Mouse (Mus musculus) embryonic facial prominence, embryonic 11.5 days (tissue): ENCODE measurements at regions not wholly inside any gene's neighbourhood (a gene's known extent, or its start where the extent isn't known, plus 50 kb on each side); places are given as distances from the start of the nearest gene placed in this dataset.

Source experiments
- ATAC-seq: fragments of 200-750 bp; cut with Nextera tagmentation; replicated peaks from 2 replicates; pipeline ENCODE4 v1.8.0; 2017; ENCODE audit warnings: low read depth; ENCODE audit not compliant: insufficient number of reproducible peaks, low FRiP score, low TSS enrichment
- DNase-seq: peaks from one replicate; pipeline ENCODE4 v3.0.0-alpha.2; 2015; ENCODE audit warnings: low spot score
- H3K27ac ChIP-seq: fragments of 300-500 bp; sonication (generic); replicated peaks from 2 replicates; pipeline ENCODE4 v1.5.1; 2014; ENCODE audit warnings: mild to moderate bottlenecking, low read depth, low read length, control low read depth
- H3K27me3 ChIP-seq: fragments of 300-500 bp; sonication (generic); 2 replicates; pipeline ENCODE4 v1.6.1; 2014; ENCODE audit warnings: mild to moderate bottlenecking, low read length, moderate library complexity, mixed read lengths; ENCODE audit not compliant: control insufficient read depth, insufficient read depth
- H3K36me3 ChIP-seq: fragments of 300-500 bp; sonication (generic); replicated peaks from 2 replicates; pipeline ENCODE4 v1.6.1; 2014; ENCODE audit warnings: low read depth, mild to moderate bottlenecking, low read length, moderate library complexity, mixed read lengths; ENCODE audit not compliant: control insufficient read depth, insufficient read depth
- H3K4me1 ChIP-seq: fragments of 300-500 bp; sonication (generic); 2 replicates; pipeline ENCODE4 v1.6.1; 2014; ENCODE audit warnings: low read length, mixed read lengths; ENCODE audit not compliant: control insufficient read depth, insufficient read depth
- H3K4me2 ChIP-seq: fragments of 300-500 bp; sonication (generic); 2 replicates; pipeline ENCODE4 v1.6.1; 2014; ENCODE audit warnings: low read depth, mild to moderate bottlenecking, control low read depth, low read length, moderate library complexity
- H3K4me3 ChIP-seq: fragments of 300-500 bp; sonication (generic); 2 replicates; pipeline ENCODE4 v1.5.1; 2014; ENCODE audit warnings: low read depth, low read length, control low read depth
- H3K9ac ChIP-seq: fragments of 300-500 bp; sonication (generic); replicated peaks from 2 replicates; pipeline ENCODE4 v1.6.1; 2014; ENCODE audit warnings: mild to moderate bottlenecking, control low read depth, low read length
- H3K9me3 ChIP-seq: fragments of 300-500 bp; sonication (generic); replicated peaks from 2 replicates; pipeline ENCODE4 v1.6.1; 2016; ENCODE audit warnings: mild to moderate bottlenecking, low read length, inconsistent platforms, mixed read lengths; ENCODE audit not compliant: control insufficient read depth
- WGBS: fragments of 180-500 bp; shearing (Covaris S2); extraction: QIAGEN DNeasy Blood & Tissue Kit; methylation state at CpG from one replicate; pipeline ENCODE4 v1.1.7; 2014; 5-methylcytosine and 5-hydroxymethylcytosine counted together

GRCm38 (mm10) chr4:142460468-142461086 is 221.4 kb upstream of the Kazn start:
- no peak overlapping the region for H3K4me2 ChIP-seq
- no peak overlapping the region for H3K27ac ChIP-seq
- WGBS = 86% methylated on average over 13 of the region's 13 CpGs
- peak; percentile 73; the same call in 1 of the 2 replicates for ATAC-seq
- no peaks in the 10 kb centered on the region for H3K9me3 ChIP-seq
- DNase-seq = no peak
- no peaks in the 10 kb centered on the region for H3K27me3 ChIP-seq
- H3K36me3 ChIP-seq = no peaks in the 10 kb centered on the region
- no peak overlapping the region for H3K9ac ChIP-seq
- no peak overlapping the region for H3K4me3 ChIP-seq
- H3K4me1 ChIP-seq = no peaks in the 10 kb centered on the region

GRCm38 (mm10) chr4:142452614-142453013 is 213.4 kb upstream of the Kazn start:
- ATAC-seq (no peak; the same call in 1 of the 2 replicates), DNase-seq (no peak)
- H3K9ac ChIP-seq = no peak overlapping the region
- no peaks in the 10 kb centered on the region for H3K27me3 ChIP-seq
- WGBS = 19% methylated on average over 11 of the region's 11 CpGs
- H3K9me3 ChIP-seq = no peaks in the 10 kb centered on the region
- H3K36me3 ChIP-seq = no peaks in the 10 kb centered on the region
- no peak overlapping the region for H3K4me3 ChIP-seq
- no peak overlapping the region for H3K27ac ChIP-seq
- H3K4me2 ChIP-seq = no peak overlapping the region; the same call in 1 of the 2 replicates
- H3K4me1 ChIP-seq = peaks cover 5% of the 10 kb centered on the region; the same call in 1 of the 2 replicates

GRCm38 (mm10) chr4:142450884-142451283 is 211.7 kb upstream of the Kazn start:
- peaks cover 5% of the 10 kb centered on the region; the same call in 1 of the 2 replicates for H3K4me1 ChIP-seq
- WGBS = 78% methylated on average over 3 of the region's 3 CpGs
- no peak for ATAC-seq

GRCm38 (mm10) chr4:142449713-142450112 is 210.5 kb upstream of the Kazn start:
- Histone ChIP-seq H3K27me3 (no peaks in the 10 kb centered on the region), H3K9me3 (no peaks in the 10 kb centered on the region), H3K4me2 (no peak overlapping the region), H3K36me3 (no peaks in the 10 kb centered on the region), H3K4me1 (peaks cover 5% of the 10 kb centered on the region; the same call in 1 of the 2 replicates), H3K27ac (no peak overlapping the region), H3K9ac (no peak overlapping the region), H3K4me3 (no peak overlapping the region)
- WGBS = 68% methylated on average over 13 of the region's 13 CpGs
- ATAC-seq = no peak
- peak; percentile 53 for DNase-seq

More at GRCm38 (mm10) chr4:142450884-142451283, 211.7 kb upstream of the Kazn start:
- DNase-seq = no peak
- H3K4me2 ChIP-seq = no peak overlapping the region
- H3K9me3 ChIP-seq = no peaks in the 10 kb centered on the region
- no peak overlapping the region for H3K27ac ChIP-seq
- H3K4me3 ChIP-seq = no peak overlapping the region
- no peaks in the 10 kb centered on the region for H3K27me3 ChIP-seq
- H3K36me3 ChIP-seq = no peaks in the 10 kb centered on the region
- H3K9ac ChIP-seq = no peak overlapping the region

GRCm38 (mm10) chr4:142449198-142449702 is 210.0 kb upstream of the Kazn start:
- no peak for ATAC-seq
- no peaks in the 10 kb centered on the region for H3K36me3 ChIP-seq

GRCm38 (mm10) chr4:142447529-142447928 is 208.3 kb upstream of the Kazn start:
- Histone ChIP-seq H3K27ac (no peak overlapping the region), H3K36me3 (no peaks in the 10 kb centered on the region), H3K4me1 (peaks cover under 1% of the 10 kb centered on the region; the same call in 1 of the 2 replicates), H3K4me2 (no peak overlapping the region), H3K27me3 (no peaks in the 10 kb centered on the region), H3K4me3 (no peak overlapping the region), H3K9me3 (no peaks in the 10 kb centered on the region), H3K9ac (no peak overlapping the region)
- DNase-seq = no peak
- 76% methylated on average over 7 of the region's 7 CpGs for WGBS
- no peak for ATAC-seq

More at GRCm38 (mm10) chr4:142449198-142449702, 210.0 kb upstream of the Kazn start:
- Histone ChIP-seq H3K9ac (no peak overlapping the region), H3K9me3 (no peaks in the 10 kb centered on the region), H3K27ac (no peak overlapping the region), H3K4me3 (no peak overlapping the region), H3K4me1 (peaks cover 5% of the 10 kb centered on the region; the same call in 1 of the 2 replicates), H3K27me3 (no peaks in the 10 kb centered on the region), H3K4me2 (no peak overlapping the region)
- DNase-seq = no peak
- 84% methylated on average over 14 of the region's 14 CpGs for WGBS

GRCm38 (mm10) chr4:142441045-142441444 is 201.8 kb upstream of the Kazn start:
- Histone ChIP-seq H3K27ac (no peak overlapping the region), H3K4me1 (no peaks in the 10 kb centered on the region), H3K9ac (no peak overlapping the region), H3K36me3 (no peaks in the 10 kb centered on the region), H3K4me3 (no peak overlapping the region), H3K4me2 (no peak overlapping the region), H3K27me3 (no peaks in the 10 kb centered on the region), H3K9me3 (no peaks in the 10 kb centered on the region)
- WGBS = 91% methylated on average over 11 of the region's 11 CpGs
- DNase-seq (no peak), ATAC-seq (no peak)

GRCm38 (mm10) chr4:142439450-142440183 is 200.4 kb upstream of the Kazn start:
- no peak; the same call in 1 of the 2 replicates for ATAC-seq
- Histone ChIP-seq H3K4me1 (no peaks in the 10 kb centered on the region), H3K36me3 (no peaks in the 10 kb centered on the region), H3K9me3 (no peaks in the 10 kb centered on the region), H3K27me3 (no peaks in the 10 kb centered on the region), H3K4me3 (no peak overlapping the region), H3K4me2 (no peak overlapping the region), H3K9ac (no peak overlapping the region), H3K27ac (no peak overlapping the region)
- DNase-seq = no peak
- WGBS = 51% methylated on average over 9 of the region's 9 CpGs
